Mouse (Mus musculus) fat pad, adult 2 months (tissue): ENCODE data around the gene C130050O18Rik.

Experiments
- DNase-seq: peaks from one replicate; pipeline ENCODE4 v3.0.0-alpha.2; 2011; ENCODE audit warnings: low read depth, low spot score; ENCODE audit errors: extremely low read depth

The C130050O18Rik gene

DNA sequence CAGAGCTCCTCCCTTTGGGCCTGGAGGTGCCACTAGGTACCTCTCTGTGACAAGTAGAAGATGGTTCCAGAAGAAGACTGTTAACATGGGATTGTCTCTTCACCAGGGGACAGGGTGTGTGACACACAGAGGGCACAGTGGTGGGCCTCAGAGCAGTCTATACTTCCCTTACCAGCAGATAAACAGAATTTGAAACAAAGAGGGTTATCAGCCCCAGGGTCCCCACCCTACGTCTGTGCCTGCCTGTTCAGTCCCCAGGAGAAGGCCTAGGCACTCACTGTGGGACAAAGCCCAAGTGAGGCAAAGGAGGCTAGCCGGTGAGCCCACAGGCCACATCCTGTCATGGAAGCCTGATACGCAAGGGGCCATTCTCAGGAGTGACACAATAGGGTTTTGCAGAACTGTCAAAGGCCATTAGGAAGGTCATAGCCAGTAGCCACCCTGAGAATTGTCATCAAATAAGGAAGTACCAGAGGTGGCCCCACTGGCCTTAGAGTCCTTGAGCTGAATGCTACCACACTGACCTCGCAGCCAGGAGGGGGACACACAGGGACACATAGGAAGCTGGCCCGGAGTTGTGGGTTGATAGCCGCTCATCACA, at the start of gene C130050O18Rik:
Gene C130050O18Rik (plus strand): TSS at position 480 of the 601 bp plus-strand sequence.
- DNase-seq: no peak

DNA sequence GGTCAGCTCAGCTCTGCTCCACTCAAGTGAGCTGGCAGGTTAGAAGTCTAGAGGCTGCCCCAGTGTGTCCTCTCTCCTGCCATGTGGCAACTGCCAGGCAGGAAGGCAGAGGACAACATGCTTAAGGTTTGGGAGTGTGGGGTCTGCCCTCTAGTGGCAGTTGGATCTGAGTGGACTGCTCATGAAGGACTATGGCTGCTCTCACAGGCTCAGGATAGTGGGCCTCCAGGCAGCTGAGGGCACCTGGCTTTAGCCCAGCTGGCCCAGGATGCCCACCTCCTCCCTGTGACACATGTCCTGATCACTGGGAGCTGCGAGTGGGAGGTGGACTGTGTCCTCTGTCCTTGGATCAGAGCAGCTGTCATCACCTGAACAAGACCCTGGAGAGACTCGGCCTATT, 46.4 kb upstream of the C130050O18Rik start:
- DNase-seq: no peak

DNA sequence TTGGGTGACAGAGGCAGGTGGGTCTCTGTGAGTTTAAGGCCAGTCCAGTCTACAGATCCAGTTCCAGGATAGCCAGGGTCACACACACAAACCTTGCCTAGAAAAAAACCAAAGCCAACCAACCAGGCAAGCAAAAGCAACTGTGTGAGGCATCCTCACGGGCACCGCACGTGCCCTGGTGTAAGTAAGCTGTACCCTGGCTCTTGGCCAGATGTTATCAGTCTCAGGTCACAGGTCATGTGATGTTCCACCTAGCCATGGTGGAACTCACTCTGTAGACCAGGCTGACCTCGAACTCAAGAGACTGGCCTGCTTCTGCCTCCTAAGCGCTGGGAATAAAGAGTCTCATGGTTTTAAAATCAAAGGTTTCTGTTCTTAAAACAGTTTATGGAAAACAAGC, 45.8 kb upstream of the C130050O18Rik start:
- DNase-seq: no peak

DNA sequence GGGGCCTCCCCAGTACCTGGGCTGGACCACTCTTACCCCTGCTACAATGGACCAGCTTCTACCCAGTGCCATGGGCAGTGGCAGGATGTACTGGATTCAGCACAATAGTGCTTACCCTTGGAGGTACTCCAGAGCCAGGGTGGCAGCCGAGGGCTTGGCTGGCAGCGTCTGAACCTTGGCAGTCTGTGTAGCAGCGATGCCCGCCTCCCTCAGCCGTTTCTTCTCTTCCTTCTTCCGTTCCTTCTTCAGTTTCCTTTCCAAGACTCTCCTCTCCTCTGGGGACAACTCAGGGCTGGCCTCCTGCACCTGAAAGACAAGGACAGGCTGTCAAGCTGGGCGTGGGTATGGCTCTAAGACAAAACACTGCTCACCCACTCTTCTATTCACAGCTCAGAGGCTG, 41.2 kb upstream of the C130050O18Rik start:
- no peak for DNase-seq

DNA sequence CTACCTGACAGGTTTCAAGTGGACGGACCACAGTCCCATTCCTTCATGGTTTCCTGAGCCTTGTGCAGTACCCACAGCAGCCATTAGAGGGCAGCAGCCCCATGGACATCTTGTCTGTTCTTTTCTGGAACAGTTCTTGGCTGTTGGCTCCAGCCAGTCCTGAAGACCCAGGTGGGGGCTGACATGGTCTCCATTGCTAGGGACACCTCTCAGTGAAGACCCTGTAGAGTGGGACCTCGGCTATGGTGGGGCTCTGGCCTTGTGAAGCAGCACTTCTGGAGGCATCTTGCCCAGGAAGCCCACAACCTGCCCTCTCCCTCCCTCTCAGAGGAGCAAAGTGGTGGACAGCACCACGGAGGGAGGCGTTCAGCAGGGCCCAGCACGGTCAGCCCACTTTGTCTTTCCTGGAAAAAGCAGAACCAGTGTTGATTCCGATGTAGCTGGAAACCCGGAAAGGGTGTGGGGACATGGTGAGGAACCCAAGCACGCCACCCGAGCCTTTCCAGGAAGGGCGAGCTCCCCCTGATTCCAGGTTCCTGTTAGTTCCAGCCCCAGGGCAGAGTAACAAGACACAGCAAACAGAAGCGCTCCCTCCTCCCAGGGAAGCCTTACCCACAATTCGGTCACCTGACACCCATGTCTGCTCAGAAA, 40.7 kb upstream of the C130050O18Rik start:
- DNase-seq: no peak

DNA sequence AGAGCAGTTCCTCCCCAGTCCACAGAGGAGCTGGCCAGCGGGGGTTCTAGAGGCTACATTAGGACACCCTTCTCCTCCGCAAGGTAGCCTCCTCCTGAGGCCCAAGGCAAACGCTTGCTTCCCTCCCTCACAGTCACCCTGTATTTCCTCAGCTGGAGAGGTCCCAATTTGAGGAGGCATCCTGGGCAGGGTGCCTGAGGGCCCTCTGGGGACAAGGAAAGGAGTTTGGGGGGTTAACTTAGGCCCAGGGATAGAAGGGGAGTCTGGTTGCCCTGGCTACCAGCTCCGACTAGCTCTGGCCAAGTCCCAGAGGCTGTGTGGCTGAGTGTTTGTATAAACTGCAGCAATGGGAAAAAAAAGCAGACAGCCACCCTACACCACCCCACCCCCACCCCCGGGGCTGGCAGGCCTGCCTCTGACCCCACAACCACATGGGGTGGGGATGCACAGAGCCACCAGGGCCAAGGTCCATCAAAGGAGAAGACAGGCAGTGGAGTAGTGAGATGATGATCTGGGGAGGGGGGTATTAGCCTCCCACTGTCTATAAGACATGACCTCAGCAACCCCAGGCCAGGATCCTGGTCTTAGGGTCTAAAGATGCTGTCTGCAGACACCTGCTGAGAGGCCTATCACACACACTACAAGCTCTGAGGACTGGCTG, 40.0 kb upstream of the C130050O18Rik start:
- DNase-seq: no peak

DNA sequence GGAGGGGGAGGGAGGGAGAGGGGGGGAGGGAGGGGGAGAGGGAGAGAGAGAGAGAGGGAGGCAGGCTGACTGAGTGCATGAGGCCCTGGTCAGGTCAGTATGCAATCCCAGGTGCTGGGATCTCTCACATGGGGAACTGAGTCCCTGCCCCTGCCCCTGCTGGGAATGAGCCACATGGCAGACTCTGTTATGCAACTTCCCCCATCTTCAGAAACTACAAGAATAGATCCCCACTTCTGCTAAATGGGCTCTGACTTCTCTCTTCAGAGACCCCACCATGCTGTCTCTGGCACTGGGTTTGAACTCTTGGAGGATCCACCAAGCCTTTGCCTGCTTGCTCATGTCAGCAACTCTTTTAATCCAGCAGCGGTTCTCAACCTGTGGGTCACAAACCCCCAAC, 39.3 kb upstream of the C130050O18Rik start:
- no peak for DNase-seq

DNA sequence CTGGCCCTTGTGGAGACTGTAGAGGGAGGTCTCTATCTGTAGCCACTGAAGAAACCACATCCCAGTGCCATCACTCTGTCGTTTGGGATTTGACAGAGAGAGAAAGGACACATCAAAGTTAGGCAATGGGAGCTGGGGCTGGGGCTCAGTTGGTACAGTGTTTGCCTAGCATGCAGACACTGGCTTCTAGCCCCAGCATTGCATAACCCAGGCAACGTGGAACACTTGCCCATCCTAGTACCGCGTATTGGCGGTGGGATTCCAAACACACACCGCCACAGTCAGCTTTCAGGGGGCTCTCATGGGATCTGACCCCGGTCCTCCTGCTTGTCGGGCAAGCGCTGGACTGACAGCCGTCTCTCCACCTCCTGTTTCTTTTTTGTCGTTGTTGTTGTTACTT, 38.6 kb upstream of the C130050O18Rik start:
- no peak for DNase-seq

DNA sequence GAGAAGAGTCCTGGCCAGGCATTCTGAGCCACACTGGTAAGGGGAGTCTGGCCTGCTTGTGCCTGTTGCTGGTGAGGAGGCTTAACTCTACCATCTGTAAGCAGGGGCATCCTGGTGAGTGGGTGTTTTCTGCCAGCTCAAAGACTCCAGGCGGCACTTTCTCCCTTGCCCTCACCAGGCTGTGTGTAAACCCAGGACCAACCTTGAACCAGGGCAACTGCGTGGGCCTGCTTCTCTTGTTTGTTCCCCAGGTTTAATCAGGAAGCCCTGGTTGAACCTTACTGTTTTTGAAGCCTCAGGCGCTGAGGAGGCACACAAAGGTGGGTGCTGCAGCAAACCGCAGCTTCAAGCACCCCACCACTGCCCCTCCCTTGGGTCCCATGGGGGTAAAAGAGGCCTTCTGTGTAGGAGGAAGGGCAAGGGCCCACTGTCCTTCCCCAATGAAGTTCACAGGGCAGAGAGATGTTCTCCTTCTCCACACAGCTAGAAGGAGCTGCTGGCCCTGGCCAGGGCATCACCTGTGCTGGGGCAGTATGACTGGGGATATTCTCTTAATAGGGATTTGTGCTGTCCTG, 37.1 kb upstream of the C130050O18Rik start:
- no peak for DNase-seq

DNA sequence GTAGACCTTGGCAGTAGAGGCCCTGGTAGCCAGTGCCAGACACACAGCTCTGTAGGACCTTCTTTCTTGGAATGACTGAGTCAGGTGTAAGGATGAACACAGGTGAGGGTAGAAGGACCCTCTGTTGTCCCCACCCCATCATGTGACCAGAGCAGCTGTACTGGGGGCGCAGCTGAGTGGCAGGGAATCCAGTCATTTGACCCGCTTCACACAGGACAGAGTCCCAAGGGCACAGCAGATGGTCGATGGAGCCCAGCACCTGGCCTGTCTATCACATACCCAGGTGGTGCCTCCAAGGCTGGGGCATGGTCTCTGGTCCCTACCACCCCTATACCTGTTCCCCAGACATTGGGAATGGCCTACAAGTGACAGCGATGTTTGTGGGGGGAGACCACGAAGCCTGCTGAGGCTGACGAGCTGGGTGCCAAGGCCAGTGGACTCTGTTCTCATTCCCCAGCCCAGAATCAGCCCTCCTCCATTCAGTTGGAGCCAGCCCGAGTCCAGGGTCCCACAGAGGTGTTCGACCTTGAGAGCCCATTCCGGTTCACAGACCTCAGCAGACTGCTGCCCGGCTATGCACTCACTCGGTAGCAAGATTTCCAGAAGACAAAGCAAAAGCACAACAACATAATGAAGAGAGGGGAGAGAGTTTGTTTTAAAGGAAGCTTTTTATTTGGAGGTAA, 36.3 kb upstream of the C130050O18Rik start:
- no peak for DNase-seq

DNA sequence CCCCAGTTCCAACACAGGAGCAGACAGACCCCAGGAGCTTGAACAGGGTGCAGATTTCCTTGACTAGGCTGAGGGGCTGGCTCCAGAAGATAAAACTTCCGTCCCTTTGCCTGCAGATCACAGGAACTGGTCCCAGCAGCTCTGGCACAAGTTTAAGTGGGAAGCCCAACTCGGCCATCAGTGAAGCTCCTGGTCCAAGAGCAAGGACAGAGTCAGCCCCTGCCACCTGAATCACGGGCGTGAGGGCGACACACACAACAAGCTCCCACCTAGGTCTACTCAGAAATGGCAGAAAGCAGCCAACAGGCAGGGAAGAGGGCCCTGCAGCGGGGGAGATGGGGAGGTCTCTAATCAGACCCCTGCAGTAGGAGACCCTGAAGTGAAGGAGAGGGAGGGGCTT, 34.7 kb upstream of the C130050O18Rik start:
- DNase-seq: no peak

DNA sequence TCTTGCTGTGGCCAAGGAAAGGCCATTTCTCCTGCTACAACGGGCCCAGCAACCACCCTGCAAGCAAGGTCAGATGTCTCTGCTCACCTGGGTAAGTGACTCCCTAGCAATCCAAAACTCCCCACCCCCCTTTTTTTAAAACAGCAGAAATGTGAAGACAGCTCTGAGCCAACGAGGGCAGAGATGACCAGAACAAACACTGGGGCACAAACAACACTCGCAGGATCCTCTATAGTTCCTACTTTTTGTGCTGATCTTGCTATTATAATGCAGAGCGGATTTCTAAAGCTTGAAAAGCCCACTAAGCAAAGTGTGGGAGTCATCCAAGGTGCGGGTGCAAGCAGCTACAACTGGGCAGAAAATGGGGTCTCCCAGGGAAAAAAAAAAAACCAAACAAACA, 34.0 kb upstream of the C130050O18Rik start:
- no peak for DNase-seq

DNA sequence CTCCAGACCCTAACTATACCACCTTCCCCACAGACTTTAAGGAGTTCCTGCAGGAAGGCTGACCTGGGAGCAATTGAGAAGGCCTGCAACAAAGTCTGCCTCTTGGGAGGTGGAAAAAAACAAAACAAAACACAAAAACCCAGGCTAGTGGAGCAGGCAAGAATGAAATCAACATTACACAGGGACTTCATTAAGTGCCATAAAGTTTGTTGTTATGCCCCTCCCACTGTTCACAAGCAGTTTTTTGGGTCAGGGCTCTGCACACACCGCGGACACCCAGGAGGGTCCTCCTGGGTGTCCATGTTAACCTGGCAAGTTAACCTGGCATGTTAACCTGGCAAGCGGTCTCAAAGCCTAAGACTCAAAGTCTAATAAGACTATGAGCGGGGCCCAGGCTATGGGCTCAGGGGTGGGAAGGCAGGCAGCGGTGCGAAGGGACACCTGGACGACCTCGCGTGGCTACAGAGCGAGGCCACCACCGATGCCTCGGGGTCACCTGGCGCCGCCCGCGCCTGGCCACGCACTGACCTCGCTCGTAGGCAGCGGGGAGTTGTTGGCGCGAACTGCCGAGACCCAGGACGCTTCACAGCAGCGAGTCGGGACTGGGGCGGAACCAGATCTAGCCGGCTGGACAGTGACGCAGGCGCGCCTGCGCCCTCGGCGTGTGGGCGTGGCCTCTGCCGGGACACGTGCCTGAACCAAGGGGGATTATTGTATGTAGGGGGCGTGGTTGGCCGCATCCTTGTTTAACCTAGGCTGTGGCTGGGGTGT, 33.3 kb upstream of the C130050O18Rik start:
- no peak for DNase-seq

DNA sequence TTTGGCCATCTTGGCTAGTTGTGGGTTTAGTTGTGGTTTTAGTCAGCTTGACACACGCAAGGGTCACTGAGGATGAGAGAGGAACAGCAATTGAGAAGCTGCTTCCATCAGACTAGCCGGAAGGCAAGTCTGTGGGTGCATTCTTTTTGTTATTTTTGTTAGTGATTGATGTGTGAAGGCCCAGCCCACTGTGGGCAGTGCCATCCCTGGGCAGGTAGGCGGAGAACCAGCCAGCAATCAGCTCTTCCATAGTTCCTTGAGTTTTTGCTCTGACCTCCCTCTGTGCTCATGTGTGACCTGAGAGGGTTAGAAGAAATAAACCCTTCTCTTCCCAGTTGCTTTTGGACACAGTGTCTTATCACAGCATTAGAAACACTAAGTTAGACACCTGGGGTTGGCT, 32.0 kb upstream of the C130050O18Rik start:
- DNase-seq: no peak

DNA sequence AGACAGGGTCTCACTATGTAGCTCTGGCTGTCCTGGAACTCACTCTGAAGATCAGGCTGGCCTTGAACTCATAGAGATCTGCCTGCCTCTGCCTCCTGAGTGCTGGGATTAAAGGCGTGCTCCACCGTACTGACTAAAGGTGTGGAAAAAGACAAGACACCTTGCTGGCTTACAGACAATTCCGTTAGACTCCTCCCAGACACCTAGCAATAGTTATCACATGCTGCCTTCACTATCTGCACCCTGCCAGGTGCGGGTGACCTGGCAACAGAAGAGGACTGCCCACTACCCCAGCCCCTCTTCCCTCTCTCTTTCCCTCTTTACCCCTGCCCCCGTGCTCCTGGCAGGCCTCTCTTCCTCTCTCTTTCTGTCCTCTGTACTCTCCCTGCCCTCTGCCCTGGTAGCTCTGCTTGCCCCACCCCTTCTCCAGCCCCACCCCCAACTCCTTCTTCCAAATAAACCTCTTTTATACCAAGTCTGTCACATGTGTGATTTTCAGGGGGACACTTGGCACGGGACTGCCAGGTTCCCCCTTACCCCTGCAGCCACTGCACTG, 31.1 kb upstream of the C130050O18Rik start:
- DNase-seq: no peak

DNA sequence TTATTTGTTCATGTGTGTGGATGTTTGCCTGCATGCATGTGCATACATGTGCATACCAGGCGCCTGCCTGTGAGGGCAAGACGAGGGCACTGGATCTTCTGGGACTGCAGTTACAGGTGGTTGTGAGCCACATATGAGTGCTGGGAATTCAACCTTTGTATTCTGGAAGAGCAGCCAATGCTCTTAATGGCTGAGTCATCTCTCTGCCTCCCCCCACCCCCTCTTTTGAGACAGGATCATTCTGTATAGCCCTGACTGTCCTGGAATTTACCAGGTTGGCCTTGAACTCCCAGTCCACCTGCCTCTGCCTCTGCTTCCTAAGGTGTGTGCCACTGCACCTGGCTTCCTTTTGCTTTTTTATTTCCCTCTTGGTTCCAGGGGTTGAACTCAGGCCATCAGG, 30.2 kb upstream of the C130050O18Rik start:
- DNase-seq: no peak

DNA sequence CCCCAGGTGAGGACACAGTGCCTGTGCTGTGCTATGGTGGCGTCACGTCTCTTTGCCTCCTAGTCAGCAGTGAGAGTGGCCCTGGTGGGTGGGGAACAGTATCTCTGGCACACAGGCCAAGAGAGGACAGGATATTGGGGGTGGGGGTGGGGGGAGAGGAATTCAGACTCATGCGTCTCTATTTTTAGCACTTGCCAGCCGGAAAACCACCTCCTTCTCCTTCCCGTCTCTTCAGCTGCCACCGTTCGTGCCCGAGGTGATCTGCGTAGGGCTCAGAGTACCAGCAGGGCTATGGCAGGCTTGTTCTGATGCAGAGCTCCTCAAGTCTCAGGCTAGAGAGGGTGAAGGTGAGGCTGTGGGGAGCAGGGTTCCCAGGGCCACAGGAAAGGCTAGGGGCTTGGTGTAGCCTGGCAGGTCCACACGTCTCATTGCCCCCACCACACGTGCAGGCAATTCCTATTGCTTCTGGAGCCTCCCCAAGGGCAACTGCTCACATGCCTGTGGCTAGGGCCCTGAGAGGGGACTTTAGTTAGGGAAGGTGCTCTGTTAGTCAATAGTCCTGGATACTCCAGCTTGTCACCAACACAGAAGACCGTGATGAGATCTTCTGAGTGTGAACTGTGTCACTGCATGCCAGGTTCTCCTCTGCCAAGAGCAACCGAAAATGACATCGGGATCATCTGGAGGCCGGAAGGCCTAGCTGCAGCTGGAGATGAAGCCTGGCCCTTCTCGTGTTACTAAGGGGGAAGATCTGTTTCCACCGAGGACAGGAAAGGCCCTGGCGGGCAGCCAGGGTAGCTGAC, 27.4 kb upstream of the C130050O18Rik start, which contains the start of gene Gpr146:
Gene Gpr146 (plus strand): TSS at position 230 of the 803 bp plus-strand sequence.
- no peak for DNase-seq

DNA sequence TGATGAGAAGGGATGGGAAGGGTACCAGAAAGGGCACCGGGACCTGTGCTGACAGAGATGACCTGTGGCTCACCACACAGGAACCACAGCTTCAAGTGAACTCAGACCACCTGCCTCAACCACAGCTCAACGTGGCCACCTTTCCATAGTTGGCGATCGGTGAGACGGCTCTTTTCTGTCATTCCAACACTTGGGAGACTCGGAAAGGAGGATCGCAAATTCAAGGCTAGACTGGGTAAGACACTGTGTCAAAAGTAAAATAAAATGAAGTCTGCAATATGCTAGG, 26.9 kb upstream of the C130050O18Rik start:
- DNase-seq: no peak

DNA sequence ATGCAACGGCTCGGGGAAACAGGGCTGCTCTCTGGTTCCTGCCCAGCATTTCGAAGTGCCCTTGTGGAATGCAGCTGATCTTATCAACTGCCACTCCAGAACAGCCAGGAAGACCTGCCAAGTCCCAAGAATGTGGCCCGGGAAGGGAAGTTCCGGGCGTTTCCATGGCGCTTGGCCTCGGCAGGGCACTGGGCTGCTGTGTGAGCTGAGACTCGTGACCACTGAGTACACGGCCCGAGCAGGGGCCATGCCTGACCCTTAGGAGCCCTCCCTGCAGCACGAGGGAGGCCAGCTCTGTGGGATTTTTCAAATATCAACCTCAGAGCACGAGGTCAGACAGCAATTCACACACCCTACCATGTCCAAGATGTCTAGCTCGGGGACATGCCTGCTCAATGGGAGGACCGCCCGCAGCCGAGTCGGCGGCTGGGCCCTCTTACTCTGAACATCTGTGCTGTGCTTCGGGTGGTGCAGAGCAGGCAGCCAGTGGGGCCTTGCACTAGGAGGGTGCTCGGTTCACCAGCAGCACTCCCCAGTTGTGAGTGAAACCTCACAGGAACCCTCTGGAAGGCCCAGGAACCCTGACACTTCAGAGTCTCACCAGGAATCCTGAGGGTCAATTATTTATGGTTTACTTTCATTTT, 26.0 kb upstream of the C130050O18Rik start:
- no peak for DNase-seq
